Mouse (Mus musculus) left cerebral cortex, adult 18-20 months (tissue): ENCODE measurements around the gene Fam222b. TPM values are rescaled to one million over a fixed set of nuclear protein-coding genes. Genes with fewer than 3 reads are reported as not detected.

ENCODE experiments used
- DNase-seq, 2 experiments: peaks; one replicate each; pipeline ENCODE4 v3.0.0; 2021 to 2022; ENCODE audit warnings: low spot score in 2 of 2, mixed read lengths in 1 of 2
- microRNA-seq, 2 experiments: library from miRNA; unstranded; fragments of <30 nt; microRNA quantifications; one replicate each; pipeline ENCODE4 v1.2.0; 2021
- total RNA-seq, 2 experiments: library from RNA; stranded (reverse); gene quantifications; 2 replicates each; pipeline ENCODE4 v1.2.3; 2021

Fam222b gene
- total RNA-seq, 2 experiments from 2014 or later = 29.5 to 30.0 TPM

DNA sequence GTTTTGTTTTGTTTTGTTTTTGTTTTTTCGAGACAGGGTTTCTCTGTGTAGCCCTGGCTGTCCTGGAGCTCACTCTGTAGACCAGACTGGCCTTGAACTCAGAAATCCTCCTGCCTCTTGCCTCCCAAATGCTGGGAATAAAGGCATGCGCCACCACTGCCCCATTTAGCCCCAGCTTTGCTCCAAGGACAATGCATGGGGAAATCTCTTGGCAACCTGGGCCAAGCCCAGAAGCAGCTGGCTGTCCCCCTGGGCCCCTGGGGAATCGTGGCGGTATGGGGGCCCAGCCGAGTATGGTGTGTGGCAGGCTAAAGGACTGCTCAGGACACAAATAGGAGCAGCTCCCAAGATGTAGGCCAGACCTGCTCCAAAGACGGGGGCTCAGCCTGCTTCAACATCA is 109.8 kb downstream of the Fam222b start:
- no peak for DNase-seq

DNA sequence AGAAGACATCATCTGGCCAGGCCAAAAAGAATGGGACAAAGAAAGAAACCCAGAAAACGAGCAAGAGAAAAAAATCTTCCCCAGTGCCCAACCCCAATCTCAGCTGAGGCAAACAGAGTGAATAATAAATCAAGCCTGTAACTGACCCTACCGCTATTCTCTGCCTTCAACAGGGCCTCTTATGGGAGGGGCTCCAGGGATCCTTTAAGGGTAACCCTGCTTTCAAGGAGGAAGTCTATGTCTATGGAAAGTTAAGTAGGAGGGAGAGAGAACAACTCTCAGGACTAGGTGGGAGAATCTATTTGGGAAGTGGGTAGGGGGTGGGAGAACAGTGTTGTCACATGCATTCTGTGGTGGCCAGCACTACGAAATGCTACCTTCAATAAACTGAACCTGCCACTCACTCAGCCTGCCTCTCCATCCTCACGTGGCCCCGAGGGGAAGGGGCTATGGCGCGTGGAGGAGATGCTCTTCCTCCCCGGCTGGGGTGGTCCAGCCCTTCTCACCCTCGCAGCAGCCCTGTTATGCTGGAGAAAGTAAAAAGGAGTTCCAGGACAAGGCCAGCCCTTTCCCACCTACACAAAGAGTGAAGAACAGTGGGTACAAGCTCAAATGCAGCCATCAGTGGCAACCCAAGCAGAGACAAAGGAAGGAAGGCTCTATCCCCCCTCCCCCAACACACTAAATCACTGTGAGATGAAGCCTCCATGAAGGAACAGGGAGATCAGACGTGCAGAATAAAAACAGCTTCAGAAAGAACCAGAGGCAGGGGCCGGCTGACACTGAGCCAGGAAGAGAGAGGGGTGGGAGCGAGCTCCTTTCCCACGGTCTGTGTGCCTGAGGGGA is 111.1 kb downstream of the Fam222b start:
- no peak for DNase-seq

Small RNAs within 50 kb of the gene (microRNA-seq; reads per million reads assigned to microRNA genes)
- gene Mir144 = 19.1 to 35.1 reads per million in 2 experiments
- gene Mir451a = 0 reads per million in 2 experiments
- 0 reads per million in 2 experiments for gene Mir451b
- 0.99 to 1.3 reads per million in 2 experiments for gene Mir7653

Other genes starting within 250 kb of the Fam222b start
- gene Pipox, start 200.6 kb upstream of the Fam222b start, total RNA-seq = 1 to 10 TPM in 1 of 2 experiments, under 1 TPM in 1; 0.81 to 1.2 TPM
- 100 to 1,000 TPM; 145 to 154 TPM for gene Sez6, start 163.9 kb upstream of the Fam222b start, total RNA-seq
- 10 to 100 TPM; 51.6 to 54.0 TPM for gene Phf12, start 111.9 kb upstream of the Fam222b start, total RNA-seq
- 1 to 10 TPM; 5.1 to 6.9 TPM for gene Dhrs13, start 62.4 kb upstream of the Fam222b start, total RNA-seq
- 10 to 100 TPM; 93.0 to 93.2 TPM for gene Flot2, start 56.7 kb upstream of the Fam222b start, total RNA-seq
- 10 to 100 TPM; 18.4 to 19.0 TPM for gene Eral1, start 14.3 kb upstream of the Fam222b start, total RNA-seq
- 1 to 10 TPM; 9.7 TPM for gene Traf4, start 70.9 kb downstream of the Fam222b start, total RNA-seq
- gene Nek8, start 82.0 kb downstream of the Fam222b start, total RNA-seq = 1 to 10 TPM; 3.2 to 3.5 TPM
- gene Tlcd1, start 82.1 kb downstream of the Fam222b start, total RNA-seq = 10 to 100 TPM; 25.3 to 33.8 TPM
- 100 to 1,000 TPM; 729 to 741 TPM for gene Rpl23a, start 88.9 kb downstream of the Fam222b start, total RNA-seq
- 10 to 100 TPM; 15.2 to 18.0 TPM for gene Rab34, start 93.8 kb downstream of the Fam222b start, total RNA-seq
- 1 to 10 TPM; 5.7 to 6.3 TPM for gene Proca1, start 98.7 kb downstream of the Fam222b start, total RNA-seq
- 10 to 100 TPM; 65.2 to 68.1 TPM for gene Sdf2, start 151.1 kb downstream of the Fam222b start, total RNA-seq
- 10 to 100 TPM; 93.8 to 96.5 TPM for gene Supt6, start 151.3 kb downstream of the Fam222b start, total RNA-seq
- gene 2610507B11Rik, start 167.1 kb downstream of the Fam222b start, total RNA-seq = 100 to 1,000 TPM; 165 to 170 TPM
- 10 to 100 TPM; 18.3 to 20.0 TPM for gene BC030499, start 196.2 kb downstream of the Fam222b start, total RNA-seq
- gene Spag5, start 206.9 kb downstream of the Fam222b start, total RNA-seq = 10 to 100 TPM in 1 of 2 experiments, 1 to 10 TPM in 1; 9.8 to 11.3 TPM
- gene Aldoc, start 228.3 kb downstream of the Fam222b start, total RNA-seq = 100 to 1,000 TPM; 733 to 876 TPM
- 10 to 100 TPM; 58.4 to 61.2 TPM for gene Pigs, start 233.8 kb downstream of the Fam222b start, total RNA-seq
- gene Unc119, start 248.8 kb downstream of the Fam222b start, total RNA-seq = 10 to 100 TPM; 32.5 to 35.5 TPM